In genomic region chr3:88514231-88515094, GRCm38 (mm10) we compare ENCODE assay signal across 17 mouse cellular contexts. TPM values are rescaled to one million over a fixed set of nuclear protein-coding genes. Genes with fewer than 3 reads are reported as not detected.
DNase-seq lines count a peak whose midpoint lies in the region; ATAC-seq and TF ChIP-seq lines count a peak whose summit lies in the region.
"Had no signal": no experiment of that assay in that cellular context is flagged by ENCODE, and none has a peak within 500 bp of the region (broad histone marks: within the 10 kb centered on the region; RNA-seq: fewer than 3 reads in every experiment).

No protein-coding gene starts in this region.

- TF ChIP-seq EP300 in CH12.LX (IDR thresholded peaks at IDR 0.05; ENCODE audit: low read length) = no peak

- H3K79me2 ChIP-seq in CH12.LX (replicated peaks; ENCODE audit: control insufficient read depth, extremely low read depth, insufficient read depth, poor library complexity, severe bottlenecking) = no peaks in the 10 kb centered on the region

- dilution Hi-C loops in CH12.LX (cut with MboI; ENCODE audit: extremely low pct_ligation_motif_present, extremely low pct_unique_long_range_greater_than_20kb, low sequenced_read_pairs) = no loop called here

- 57% methylated on average over 10 of the region's 10 CpGs for WGBS in intestine, postnatal 0 days

- no peaks in the 10 kb centered on the region for H3K9me3 ChIP-seq in CH12.LX (replicated peaks; ENCODE audit: low read length)
- no peaks in the 10 kb centered on the region for H3K9me3 ChIP-seq in intestine, postnatal 0 days (ENCODE audit: control insufficient read depth)
- H3K9me3 ChIP-seq: forebrain, embryonic 15.5 days; liver, embryonic 13.5 days had no signal

- DNase-seq in 3T3-L1 (ENCODE audit: low read depth, low spot score) (peak; percentile 80), CH12.LX (ENCODE audit: extremely low read depth) (no peak)
- peak; percentile 70 for DNase-seq in lung, postnatal 25 days (ENCODE audit: low spot score)
- no peak for DNase-seq in testis, postnatal 10 days (ENCODE audit: low spot score)
- no peak for DNase-seq in T-cell, adult 2 months (ENCODE audit: low spot score)
- DNase-seq: adrenal gland, adult 8-10 months; cerebellum, adult 11 months; heart, postnatal 14 days; kidney, adult 11 months; kidney, postnatal 4 days; liver, embryonic 13.5 days; midbrain, embryonic 14.5 days had no signal

- peak overlapping the region; percentile 86 for H3K27ac ChIP-seq in CH12.LX (ENCODE audit: insufficient read depth, low read depth)
- peak overlapping the region; percentile 46; the same call in 1 of the 2 replicates for H3K27ac ChIP-seq in intestine, postnatal 0 days (ENCODE audit: low read depth, low read length)
- H3K27ac ChIP-seq: forebrain, embryonic 15.5 days; liver, embryonic 13.5 days had no signal

- peak overlapping the region in 1 of 3 experiments; percentile 14 for H3K4me3 ChIP-seq in CH12.LX (replicated peaks in 1 of 3; ENCODE audit: low read depth in 2 of 3, low read length in 2 of 3, poor library complexity in 1 of 3)
- no peak overlapping the region for H3K4me3 ChIP-seq in intestine, postnatal 0 days (ENCODE audit: low read depth, low read length)
- H3K4me3 ChIP-seq: forebrain, embryonic 15.5 days; liver, embryonic 13.5 days had no signal

- peak; percentile 39 for ATAC-seq in intestine, postnatal 0 days
- no peak for ATAC-seq in granulocyte monocyte progenitor cell, adult 5-6 weeks (replicated peaks; ENCODE audit: poor library complexity, severe bottlenecking)
- ATAC-seq: forebrain, embryonic 15.5 days; Patski had no signal

- peak overlapping the region; percentile 40 for H3K9ac ChIP-seq in CH12.LX (ENCODE audit: insufficient read depth, low read depth)
- no peak overlapping the region for H3K9ac ChIP-seq in intestine, postnatal 0 days (ENCODE audit: low read depth, low read length)
- H3K9ac ChIP-seq: forebrain, embryonic 15.5 days; liver, embryonic 13.5 days had no signal

- TF ChIP-seq CTCF in CH12.LX (conservative IDR thresholded peaks at IDR 0.05 in 1 of 2, IDR thresholded peaks at IDR 0.05 in 1 of 2; ENCODE audit: low read depth in 2 of 2, low read length in 2 of 2) = no peak
- no peak for TF ChIP-seq CTCF in intestine, postnatal 0 days (IDR thresholded peaks at IDR 0.05; ENCODE audit: low read depth)

- no peak for TF ChIP-seq POLR2A in CH12.LX (IDR thresholded peaks at IDR 0.05; ENCODE audit: low read depth, low read length)

- in situ Hi-C loops in CH12.LX (cut with MboI; ENCODE audit: low pct_ligation_motif_present, low pct_unique_long_range_greater_than_20kb, low sequenced_read_pairs) = no loop called here

- no peak for TF ChIP-seq RAD21 in CH12.LX (IDR thresholded peaks at IDR 0.05; ENCODE audit: low read depth, low read length)

- H3K36me3 ChIP-seq in CH12.LX (replicated peaks in 1 of 2; ENCODE audit: control insufficient read depth in 1 of 2, insufficient read depth in 1 of 2, low read length in 1 of 2) = no peaks in the 10 kb centered on the region
- H3K36me3 ChIP-seq in intestine, postnatal 0 days (ENCODE audit: control insufficient read depth, insufficient read depth) = no peaks in the 10 kb centered on the region
- H3K36me3 ChIP-seq: forebrain, embryonic 15.5 days; liver, embryonic 13.5 days had no signal

- peaks cover 31 to 59% of the 10 kb centered on the region in 2 experiments for H3K4me1 ChIP-seq in CH12.LX (ENCODE audit: control insufficient read depth in 1 of 2, insufficient read depth in 2 of 2)
- peaks cover 25% of the 10 kb centered on the region for H3K4me1 ChIP-seq in intestine, postnatal 0 days (replicated peaks; ENCODE audit: control insufficient read depth, insufficient read depth, low read length)

- peaks cover 13% of the 10 kb centered on the region for H3K27me3 ChIP-seq in CH12.LX (replicated peaks)
- H3K27me3 ChIP-seq in intestine, postnatal 0 days (replicated peaks; ENCODE audit: control insufficient read depth, insufficient read depth, low read length) = no peaks in the 10 kb centered on the region
- H3K27me3 ChIP-seq: forebrain, embryonic 15.5 days; Patski had no signal

- peak overlapping the region; percentile 77 for H3K4me2 ChIP-seq in CH12.LX (ENCODE audit: insufficient read depth, low read depth, poor library complexity, severe bottlenecking)
- no peak overlapping the region; the same call in 1 of the 2 replicates for H3K4me2 ChIP-seq in intestine, postnatal 0 days (replicated peaks; ENCODE audit: low read depth)
- H3K4me2 ChIP-seq: forebrain, embryonic 15.5 days; liver, embryonic 13.5 days had no signal

TF ChIP-seq in CH12.LX, 34 proteins besides CTCF, POLR2A, EP300 and RAD21:
- TF ChIP-seq UBTF (IDR thresholded peaks at IDR 0.05; ENCODE audit: low read depth, low read length) (no peak), SIN3A (IDR thresholded peaks at IDR 0.05; ENCODE audit: low read length) (0 out of 2 replicates have a peak, but pooled peaks have one; percentile 1), MAX (IDR thresholded peaks at IDR 0.05; ENCODE audit: low read length) (peak; percentile 6; the same call in 1 of the 2 replicates)
TF ChIP-seq in CH12.LX: peak in this region for 2.

RNA-seq across cellular contexts. Expression of gene Lmna, which starts 4.7 kb away (rescaled TPM):
- 60.7 and 67.7 TPM in 2 replicates for total RNA-seq in CH12.LX (2012; rRNA removed)
- 16.1 and 19.8 TPM in 2 replicates for total RNA-seq in CH12.LX (2014; rRNA removed)
- 17.2 and 21.5 TPM in 2 replicates for polyA plus RNA-seq in CH12.LX (2012; ENCODE audit: insufficient read length, low read depth)
- polyA plus RNA-seq in intestine, postnatal 0 days (2015; fragmentation: Nextera tagmentation; extraction: Ambion mirVana) = 92.5 and 96.5 TPM in 2 replicates
- not detected in 2 replicates for total RNA-seq in granulocyte monocyte progenitor cell, adult 5-6 weeks (2014; fragmentation: Nextera tagmentation)
- total RNA-seq in granulocyte monocyte progenitor cell, adult 5-6 weeks (2017) = 0.41 and 1.6 TPM in 2 replicates

RNA-seq across cellular contexts. Expression of gene Mex3a, which starts 17.7 kb away (rescaled TPM):
- 3.4 and 4.9 TPM in 2 replicates for total RNA-seq in CH12.LX (2012; rRNA removed)
- total RNA-seq in CH12.LX (2014; rRNA removed) = 0.86 and 1.1 TPM in 2 replicates
- polyA plus RNA-seq in CH12.LX (2012; ENCODE audit: insufficient read length, low read depth) = 2.0 and 2.5 TPM in 2 replicates
- 2.8 TPM in 2 replicates for polyA plus RNA-seq in intestine, postnatal 0 days (2015; fragmentation: Nextera tagmentation; extraction: Ambion mirVana)
- 3.8 and 5.1 TPM in 2 replicates for total RNA-seq in granulocyte monocyte progenitor cell, adult 5-6 weeks (2014; fragmentation: Nextera tagmentation)
- total RNA-seq in granulocyte monocyte progenitor cell, adult 5-6 weeks (2017) = 1.7 and 2.5 TPM in 2 replicates

RNA-seq across cellular contexts. Expression of gene Rab25, which starts 33.6 kb away (rescaled TPM):
- total RNA-seq in CH12.LX (2012; rRNA removed) = 4.1 and 7.1 TPM in 2 replicates
- 0.76 and 0.79 TPM in 2 replicates for total RNA-seq in CH12.LX (2014; rRNA removed)
- 1.8 and 2.0 TPM in 2 replicates for polyA plus RNA-seq in CH12.LX (2012; ENCODE audit: insufficient read length, low read depth)
- polyA plus RNA-seq in intestine, postnatal 0 days (2015; fragmentation: Nextera tagmentation; extraction: Ambion mirVana) = 79.5 and 89.2 TPM in 2 replicates
- 1.0 and 1.2 TPM in 2 replicates for total RNA-seq in granulocyte monocyte progenitor cell, adult 5-6 weeks (2014; fragmentation: Nextera tagmentation)
- total RNA-seq in granulocyte monocyte progenitor cell, adult 5-6 weeks (2017) = not detected in 2 replicates
- total RNA-seq: adrenal gland, adult 8-10 months had no signal
- polyA plus RNA-seq: midbrain, embryonic 14.5 days; neural tube, embryonic 14.5 days had no signal

RNA-seq across cellular contexts. Expression of gene Lamtor2, which starts 38.4 kb away (rescaled TPM):
- total RNA-seq in CH12.LX (2012; rRNA removed) = 73.2 and 96.6 TPM in 2 replicates
- total RNA-seq in CH12.LX (2014; rRNA removed) = 42.3 and 44.0 TPM in 2 replicates
- polyA plus RNA-seq in CH12.LX (2012; ENCODE audit: insufficient read length, low read depth) = 56.0 and 83.9 TPM in 2 replicates
- polyA plus RNA-seq in intestine, postnatal 0 days (2015; fragmentation: Nextera tagmentation; extraction: Ambion mirVana) = 171 and 183 TPM in 2 replicates
- 60.7 and 74.3 TPM in 2 replicates for total RNA-seq in granulocyte monocyte progenitor cell, adult 5-6 weeks (2014; fragmentation: Nextera tagmentation)
- total RNA-seq in granulocyte monocyte progenitor cell, adult 5-6 weeks (2017) = 102 and 122 TPM in 2 replicates

RNA-seq across cellular contexts. Expression of gene Ubqln4, which starts 39.1 kb away (rescaled TPM):
- total RNA-seq in CH12.LX (2012; rRNA removed) = 39.6 and 47.3 TPM in 2 replicates
- total RNA-seq in CH12.LX (2014; rRNA removed) = 22.4 and 22.8 TPM in 2 replicates
- polyA plus RNA-seq in CH12.LX (2012; ENCODE audit: insufficient read length, low read depth) = 55.7 and 62.2 TPM in 2 replicates
- 17.3 and 19.2 TPM in 2 replicates for polyA plus RNA-seq in intestine, postnatal 0 days (2015; fragmentation: Nextera tagmentation; extraction: Ambion mirVana)
- total RNA-seq in granulocyte monocyte progenitor cell, adult 5-6 weeks (2014; fragmentation: Nextera tagmentation) = 64.7 and 67.9 TPM in 2 replicates
- total RNA-seq in granulocyte monocyte progenitor cell, adult 5-6 weeks (2017) = 37.9 and 39.6 TPM in 2 replicates

Comparison
In these comparisons a context has a peak if more than half of its experiments do, and no peak if none do; other contexts are left out.
1. DNase-seq: peak in 3T3-L1 (single experiment) and lung, postnatal 25 days (single experiment); none in CH12.LX (single experiment), testis, postnatal 10 days (single experiment) and T-cell, adult 2 months (single experiment).
2. RNA of gene Lmna, which starts 4.7 kb away (total RNA-seq): 16.1 to 67.7 TPM in CH12.LX; 0.41 to 1.6 TPM in granulocyte monocyte progenitor cell, adult 5-6 weeks; every median in the first group is over 4 times any median in the second.